Mouse (Mus musculus): Measurements from ENCODE around the gene Myo6. TPM values are rescaled to one million over a fixed set of nuclear protein-coding genes. Genes with fewer than 3 reads are reported as not detected.

The Myo6 gene
- 11.0 and 11.4 TPM in 2 replicates for polyA plus RNA-seq (2014; fragmentation: Nextera tagmentation; extraction: Ambion mirVana)

DNA sequence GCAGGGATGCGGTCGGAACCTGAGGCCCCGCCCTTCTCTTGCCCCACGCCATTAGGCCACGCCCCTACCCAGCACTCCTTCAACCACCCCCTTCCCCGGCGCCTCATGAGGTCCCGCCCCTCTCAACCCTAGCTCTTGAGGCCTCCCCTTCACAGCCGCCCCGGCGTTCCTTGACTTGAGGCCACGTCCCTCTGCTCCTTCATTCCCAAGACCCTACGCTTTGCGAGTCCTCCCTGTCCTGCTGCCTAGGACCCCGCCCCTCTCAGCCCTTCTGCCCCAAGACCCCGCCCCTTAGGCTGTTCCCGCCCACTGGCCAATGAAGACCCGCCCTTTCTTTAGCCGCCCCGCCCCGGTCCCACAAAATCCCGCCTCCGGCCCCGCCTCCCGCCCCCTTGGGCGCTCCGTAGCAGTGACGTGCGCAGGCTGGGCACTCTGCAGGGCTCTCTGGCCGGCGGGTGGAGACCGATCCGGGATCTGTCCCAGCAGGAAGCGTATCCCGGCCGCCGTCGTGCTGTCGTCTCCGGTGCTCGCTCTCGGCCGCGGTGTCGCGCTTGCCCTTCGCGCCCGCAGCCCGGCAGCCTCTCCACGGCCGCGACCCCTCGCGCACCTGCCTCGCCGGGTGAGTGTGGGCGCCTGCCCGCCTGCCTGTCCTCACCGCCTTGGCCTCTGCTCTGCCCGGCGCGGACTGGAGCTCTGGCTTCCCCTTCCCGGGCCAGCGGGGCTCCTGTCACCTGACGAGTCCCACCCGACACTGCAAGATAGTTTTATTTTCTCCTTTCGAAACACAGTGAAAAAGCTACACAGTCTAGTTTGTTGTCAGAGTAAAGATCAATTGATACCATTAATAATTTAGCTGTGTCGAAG is at the start of gene Myo6:
Gene Myo6, plus strand, starts transcription at position 421 of the 864 bp plus-strand sequence.
- peaks cover 4% of the 10 kb centered on the region; the same call in 1 of the 2 replicates for H3K4me1 ChIP-seq (replicated peaks; ENCODE audit: control insufficient read depth, insufficient read depth, low read length)
- peak; percentile 98 for DNase-seq (ENCODE audit: low spot score)
- peak; percentile 97 for ATAC-seq (replicated peaks; ENCODE audit: low FRiP score)
- no peaks in the 10 kb centered on the region for H3K9me3 ChIP-seq (ENCODE audit: control insufficient read depth, low read length)
- no peaks in the 10 kb centered on the region for H3K36me3 ChIP-seq (ENCODE audit: control insufficient read depth, insufficient read depth, low read length)
- H3K27ac ChIP-seq (ENCODE audit: low read depth, low read length), result no peak within 1 kb of the TSS
- peaks cover 2% of the 10 kb centered on the region; the same call in 1 of the 2 replicates for H3K27me3 ChIP-seq (ENCODE audit: control insufficient read depth, insufficient read depth, low read length)
- peak within 1 kb of the TSS; percentile 72 for H3K9ac ChIP-seq (ENCODE audit: low read length)
- peak within 1 kb of the TSS; percentile 66 for H3K4me3 ChIP-seq (ENCODE audit: low read depth, low read length)
- H3K4me2 ChIP-seq (ENCODE audit: low read depth, low read length, severe bottlenecking), result peak within 1 kb of the TSS; percentile 82
- WGBS, result under 1% methylated on average over 69 of the region's 69 CpGs

DNA sequence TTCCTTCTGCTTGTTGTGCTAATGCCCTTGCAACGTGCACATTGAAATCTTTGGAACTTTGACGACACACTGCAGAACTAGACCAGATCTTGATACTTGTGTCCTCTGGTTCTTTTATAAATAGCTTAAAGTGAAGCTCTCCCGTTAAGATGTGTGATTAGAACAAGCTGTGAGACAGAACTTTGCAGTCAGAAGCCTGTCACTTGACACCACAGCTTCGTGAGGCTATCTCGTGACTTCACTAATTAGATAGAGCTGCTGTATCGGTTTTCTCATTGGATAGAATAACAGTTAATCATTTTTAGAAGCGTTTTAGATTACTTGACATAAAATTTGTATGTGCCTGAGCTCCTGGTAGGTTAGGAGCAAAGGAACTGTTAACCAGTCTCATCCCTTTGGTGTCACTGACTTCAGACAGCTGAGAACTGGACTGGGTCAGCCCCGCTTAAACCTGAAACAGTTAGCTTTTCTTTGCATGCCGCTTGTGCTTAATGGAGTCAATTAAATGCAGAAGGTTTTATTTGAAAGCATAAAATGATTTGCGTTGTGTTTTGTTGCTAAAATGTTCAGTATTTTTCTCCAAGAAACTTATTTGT is 18.7 kb upstream of the Myo6 start:
- DNase-seq (ENCODE audit: low spot score), result no peak

DNA sequence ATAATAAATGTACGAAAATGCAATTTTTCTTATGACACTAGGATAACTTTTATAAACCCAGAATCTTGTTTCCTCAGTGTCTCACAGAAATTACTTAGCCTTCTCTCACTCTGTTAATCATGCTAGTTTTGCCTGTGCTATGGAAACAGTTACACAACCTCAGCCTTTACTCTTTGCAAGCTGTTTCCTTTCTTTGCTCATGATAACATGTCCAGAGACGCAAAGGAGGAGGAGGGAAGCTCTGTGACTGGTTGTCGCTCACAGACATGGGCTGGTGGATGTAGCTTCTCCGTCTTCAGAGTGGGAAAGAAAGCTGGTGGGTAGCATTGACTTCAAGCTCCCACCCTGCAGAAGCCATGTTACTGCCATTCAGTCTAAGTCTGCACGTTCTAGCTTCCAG is 15.2 kb upstream of the Myo6 start:
- ATAC-seq (replicated peaks; ENCODE audit: low FRiP score) (no peak), DNase-seq (ENCODE audit: low spot score) (no peak)
- no peak overlapping the region for H3K4me3 ChIP-seq (ENCODE audit: low read depth, low read length)
- no peaks in the 10 kb centered on the region for H3K9me3 ChIP-seq (ENCODE audit: control insufficient read depth, low read length)
- no peaks in the 10 kb centered on the region for H3K27me3 ChIP-seq (ENCODE audit: control insufficient read depth, insufficient read depth, low read length)
- no peaks in the 10 kb centered on the region; the same call in 1 of the 2 replicates for H3K36me3 ChIP-seq (ENCODE audit: control insufficient read depth, insufficient read depth, low read length)
- H3K4me2 ChIP-seq (ENCODE audit: low read depth, low read length, severe bottlenecking), result no peak overlapping the region
- no peak overlapping the region for H3K27ac ChIP-seq (ENCODE audit: low read depth, low read length)
- no peaks in the 10 kb centered on the region for H3K4me1 ChIP-seq (replicated peaks; ENCODE audit: control insufficient read depth, insufficient read depth, low read length)
- 87% methylated on average over 5 of the region's 5 CpGs for WGBS
- H3K9ac ChIP-seq (ENCODE audit: low read length), result no peak overlapping the region

More for the DNA sequence above, 18.7 kb upstream of the Myo6 start:
- WGBS, result 74% methylated on average over 10 of the region's 10 CpGs
- no peak overlapping the region for H3K27ac ChIP-seq (ENCODE audit: low read depth, low read length)
- no peaks in the 10 kb centered on the region for H3K9me3 ChIP-seq (ENCODE audit: control insufficient read depth, low read length)
- no peak overlapping the region for H3K4me2 ChIP-seq (ENCODE audit: low read depth, low read length, severe bottlenecking)
- H3K4me3 ChIP-seq (ENCODE audit: low read depth, low read length), result no peak overlapping the region
- no peak overlapping the region for H3K9ac ChIP-seq (ENCODE audit: low read length)
- peaks cover 9% of the 10 kb centered on the region; the same call in 1 of the 2 replicates for H3K36me3 ChIP-seq (ENCODE audit: control insufficient read depth, insufficient read depth, low read length)
- no peaks in the 10 kb centered on the region for H3K4me1 ChIP-seq (replicated peaks; ENCODE audit: control insufficient read depth, insufficient read depth, low read length)
- no peak for ATAC-seq (replicated peaks; ENCODE audit: low FRiP score)
- H3K27me3 ChIP-seq (ENCODE audit: control insufficient read depth, insufficient read depth, low read length), result no peaks in the 10 kb centered on the region

DNA sequence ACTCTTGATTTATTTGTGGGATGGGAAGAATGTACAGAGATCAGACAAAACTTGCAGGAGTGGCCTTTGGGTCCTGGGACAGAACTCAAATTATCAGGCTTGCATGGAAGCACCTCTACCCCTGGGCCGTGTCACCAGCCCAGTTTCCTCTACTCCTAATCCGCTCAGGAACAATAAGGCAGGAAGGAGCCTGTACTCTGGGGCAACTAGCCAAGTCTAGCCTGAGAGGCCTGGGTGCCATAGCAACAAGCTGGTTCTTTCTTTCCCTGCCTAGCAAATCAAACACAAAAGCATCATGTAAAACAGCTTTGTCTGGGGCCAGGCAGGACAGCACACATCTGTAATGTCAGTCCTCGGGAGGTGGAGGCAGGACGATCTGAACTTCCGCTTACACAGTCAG is 9.6 kb upstream of the Myo6 start:
- H3K36me3 ChIP-seq (ENCODE audit: control insufficient read depth, insufficient read depth, low read length), result no peaks in the 10 kb centered on the region
- ATAC-seq (replicated peaks; ENCODE audit: low FRiP score), result peak; percentile 84
- H3K9me3 ChIP-seq (ENCODE audit: control insufficient read depth, low read length), result no peaks in the 10 kb centered on the region
- no peak overlapping the region for H3K4me2 ChIP-seq (ENCODE audit: low read depth, low read length, severe bottlenecking)
- DNase-seq (ENCODE audit: low spot score), result peak; percentile 71
- no peak overlapping the region for H3K9ac ChIP-seq (ENCODE audit: low read length)
- WGBS, result 54% methylated on average over 5 of the region's 5 CpGs
- H3K27ac ChIP-seq (ENCODE audit: low read depth, low read length), result no peak overlapping the region
- no peak overlapping the region for H3K4me3 ChIP-seq (ENCODE audit: low read depth, low read length)
- no peaks in the 10 kb centered on the region for H3K27me3 ChIP-seq (ENCODE audit: control insufficient read depth, insufficient read depth, low read length)
- H3K4me1 ChIP-seq (replicated peaks; ENCODE audit: control insufficient read depth, insufficient read depth, low read length), result 0 out of 2 replicates have a peak, but pooled peaks cover 2% of the 10 kb centered on the region

DNA sequence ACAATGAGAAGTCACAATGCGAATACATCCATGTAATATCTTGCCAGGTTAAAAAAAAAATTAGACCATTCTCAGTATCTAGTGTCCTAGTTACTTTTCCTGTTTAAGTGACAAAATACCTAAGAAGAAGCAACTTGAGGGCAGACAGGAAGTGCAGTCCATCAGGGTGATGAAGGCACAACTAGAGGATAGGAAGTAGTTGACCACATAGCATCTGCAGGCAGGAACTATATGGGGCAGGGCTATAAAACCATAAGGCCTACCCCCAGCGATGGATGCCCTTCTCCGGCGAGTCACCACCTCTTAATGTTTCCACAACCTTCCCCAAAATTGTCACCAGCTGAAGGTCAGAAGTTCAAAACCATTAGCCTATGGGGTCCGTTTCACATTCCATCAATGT is 8.1 kb upstream of the Myo6 start:
- Histone ChIP-seq H3K9me3 (ENCODE audit: control insufficient read depth, low read length) (no peaks in the 10 kb centered on the region), H3K4me3 (ENCODE audit: low read depth, low read length) (no peak overlapping the region), H3K9ac (ENCODE audit: low read length) (no peak overlapping the region), H3K27ac (ENCODE audit: low read depth, low read length) (no peak overlapping the region), H3K27me3 (ENCODE audit: control insufficient read depth, insufficient read depth, low read length) (no peaks in the 10 kb centered on the region), H3K4me1 (replicated peaks; ENCODE audit: control insufficient read depth, insufficient read depth, low read length) (0 out of 2 replicates have a peak, but pooled peaks cover 2% of the 10 kb centered on the region), H3K36me3 (ENCODE audit: control insufficient read depth, insufficient read depth, low read length) (no peaks in the 10 kb centered on the region), H3K4me2 (ENCODE audit: low read depth, low read length, severe bottlenecking) (no peak overlapping the region)
- 77% methylated on average over 5 of the region's 5 CpGs for WGBS
- ATAC-seq (replicated peaks; ENCODE audit: low FRiP score), result no peak
- no peak for DNase-seq (ENCODE audit: low spot score)

DNA sequence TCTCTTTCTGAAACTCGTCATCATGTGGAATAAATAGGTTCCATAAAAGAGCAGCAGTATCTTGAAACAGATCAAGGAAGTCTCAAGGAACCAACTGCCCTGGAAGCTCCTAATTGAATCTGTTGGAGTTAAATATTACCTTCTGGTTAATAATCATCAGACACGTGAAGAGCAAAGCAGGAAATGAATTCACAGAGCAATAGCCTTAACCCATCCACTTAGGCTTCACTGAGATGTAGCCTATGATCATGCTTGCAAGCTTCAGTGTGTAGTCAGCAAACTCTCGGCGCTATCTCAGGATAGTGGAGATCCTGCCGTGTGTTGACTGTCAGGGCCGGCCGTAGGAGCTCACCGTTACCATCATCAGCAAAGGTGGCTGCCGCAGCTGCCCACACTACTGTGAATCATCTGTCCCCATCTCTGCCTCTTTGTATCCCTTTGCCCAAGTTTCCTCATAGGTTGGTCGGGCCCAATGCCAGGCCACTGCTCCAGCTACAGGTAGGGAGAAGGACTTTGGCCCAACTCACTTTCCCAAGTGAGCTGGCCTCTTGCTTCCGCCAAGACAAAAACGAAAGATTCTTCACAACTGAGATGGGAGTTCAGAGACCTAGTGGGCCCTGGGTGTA is 6.9 kb upstream of the Myo6 start:
- Histone ChIP-seq H3K27ac (ENCODE audit: low read depth, low read length) (no peak overlapping the region), H3K9me3 (ENCODE audit: control insufficient read depth, low read length) (no peaks in the 10 kb centered on the region), H3K9ac (ENCODE audit: low read length) (no peak overlapping the region), H3K36me3 (ENCODE audit: control insufficient read depth, insufficient read depth, low read length) (no peaks in the 10 kb centered on the region), H3K4me2 (ENCODE audit: low read depth, low read length, severe bottlenecking) (no peak overlapping the region), H3K4me1 (replicated peaks; ENCODE audit: control insufficient read depth, insufficient read depth, low read length) (0 out of 2 replicates have a peak, but pooled peaks cover 2% of the 10 kb centered on the region), H3K27me3 (ENCODE audit: control insufficient read depth, insufficient read depth, low read length) (no peaks in the 10 kb centered on the region), H3K4me3 (ENCODE audit: low read depth, low read length) (no peak overlapping the region)
- DNase-seq (ENCODE audit: low spot score), result no peak
- ATAC-seq (replicated peaks; ENCODE audit: low FRiP score), result no peak
- 89% methylated on average over 12 of the region's 12 CpGs for WGBS

DNA sequence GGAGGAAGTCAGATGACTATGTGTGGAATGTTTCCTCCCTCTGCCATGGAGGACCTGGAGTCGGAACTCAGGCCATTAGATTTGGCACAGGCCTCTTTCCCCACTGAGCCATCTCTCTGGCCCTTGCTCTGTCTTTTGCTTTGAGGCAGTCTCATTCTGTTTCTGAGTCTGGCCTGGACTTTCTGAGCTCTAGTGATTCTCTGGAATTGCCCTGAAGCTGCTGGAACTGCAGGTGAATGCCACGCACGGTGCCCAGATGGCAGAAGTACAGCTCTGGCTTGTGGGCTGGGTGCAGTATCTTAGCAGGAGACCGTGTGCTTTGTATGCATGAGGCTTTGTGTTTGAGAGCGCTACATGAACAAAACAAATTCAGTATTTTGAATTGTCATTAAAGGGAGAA is 5.9 kb upstream of the Myo6 start:
- H3K36me3 ChIP-seq (ENCODE audit: control insufficient read depth, insufficient read depth, low read length), result no peaks in the 10 kb centered on the region
- peaks cover 3% of the 10 kb centered on the region; the same call in 1 of the 2 replicates for H3K4me1 ChIP-seq (replicated peaks; ENCODE audit: control insufficient read depth, insufficient read depth, low read length)
- ATAC-seq (replicated peaks; ENCODE audit: low FRiP score) (no peak), DNase-seq (ENCODE audit: low spot score) (no peak)
- no peak overlapping the region for H3K27ac ChIP-seq (ENCODE audit: low read depth, low read length)
- H3K9ac ChIP-seq (ENCODE audit: low read length), result no peak overlapping the region
- no peak overlapping the region for H3K4me2 ChIP-seq (ENCODE audit: low read depth, low read length, severe bottlenecking)
- H3K27me3 ChIP-seq (ENCODE audit: control insufficient read depth, insufficient read depth, low read length), result peaks cover 2% of the 10 kb centered on the region; the same call in 1 of the 2 replicates
- no peaks in the 10 kb centered on the region for H3K9me3 ChIP-seq (ENCODE audit: control insufficient read depth, low read length)
- H3K4me3 ChIP-seq (ENCODE audit: low read depth, low read length), result no peak overlapping the region
- 92% methylated on average over 5 of the region's 5 CpGs for WGBS

DNA sequence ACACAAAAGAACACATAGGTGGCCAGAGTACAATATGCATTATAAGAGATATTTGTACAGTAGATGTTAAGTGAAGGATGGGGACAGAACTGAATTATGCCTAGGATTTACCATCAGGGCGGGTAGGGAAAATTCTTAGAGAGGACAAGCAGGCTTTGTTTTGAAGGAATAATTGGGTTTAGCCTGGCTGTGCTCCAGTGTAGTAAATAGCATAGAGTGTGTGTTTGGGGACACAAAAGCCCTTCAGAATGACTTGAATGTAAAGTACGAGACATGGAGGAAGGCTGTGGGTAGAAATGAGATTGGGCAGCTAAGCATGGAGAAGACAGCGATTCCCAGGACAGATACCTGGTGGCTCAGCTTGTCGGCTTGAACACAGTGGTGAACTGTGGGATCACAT is 3.4 kb upstream of the Myo6 start:
- H3K27ac ChIP-seq (ENCODE audit: low read depth, low read length), result no peak overlapping the region
- no peaks in the 10 kb centered on the region for H3K9me3 ChIP-seq (ENCODE audit: control insufficient read depth, low read length)
- whole genome bisulfite sequencing, result 72% methylated on average over 4 of the region's 4 CpGs
- DNase-seq (ENCODE audit: low spot score), result no peak
- H3K4me2 ChIP-seq (ENCODE audit: low read depth, low read length, severe bottlenecking), result no peak overlapping the region
- no peak overlapping the region for H3K9ac ChIP-seq (ENCODE audit: low read length)
- H3K27me3 ChIP-seq (ENCODE audit: control insufficient read depth, insufficient read depth, low read length), result peaks cover 2% of the 10 kb centered on the region; the same call in 1 of the 2 replicates
- H3K4me1 ChIP-seq (replicated peaks; ENCODE audit: control insufficient read depth, insufficient read depth, low read length), result peaks cover 4% of the 10 kb centered on the region; the same call in 1 of the 2 replicates
- no peak overlapping the region for H3K4me3 ChIP-seq (ENCODE audit: low read depth, low read length)
- H3K36me3 ChIP-seq (ENCODE audit: control insufficient read depth, insufficient read depth, low read length), result no peaks in the 10 kb centered on the region
- no peak for ATAC-seq (replicated peaks; ENCODE audit: low FRiP score)
